Mouse (Mus musculus) layer of hippocampus, adult 9-11 months (tissue): Measurements from ENCODE around the gene Kdelr2.

Experiments used
- DNase-seq: peaks from one replicate; pipeline ENCODE4 v3.0.0; 2022

Kdelr2 gene

DNA sequence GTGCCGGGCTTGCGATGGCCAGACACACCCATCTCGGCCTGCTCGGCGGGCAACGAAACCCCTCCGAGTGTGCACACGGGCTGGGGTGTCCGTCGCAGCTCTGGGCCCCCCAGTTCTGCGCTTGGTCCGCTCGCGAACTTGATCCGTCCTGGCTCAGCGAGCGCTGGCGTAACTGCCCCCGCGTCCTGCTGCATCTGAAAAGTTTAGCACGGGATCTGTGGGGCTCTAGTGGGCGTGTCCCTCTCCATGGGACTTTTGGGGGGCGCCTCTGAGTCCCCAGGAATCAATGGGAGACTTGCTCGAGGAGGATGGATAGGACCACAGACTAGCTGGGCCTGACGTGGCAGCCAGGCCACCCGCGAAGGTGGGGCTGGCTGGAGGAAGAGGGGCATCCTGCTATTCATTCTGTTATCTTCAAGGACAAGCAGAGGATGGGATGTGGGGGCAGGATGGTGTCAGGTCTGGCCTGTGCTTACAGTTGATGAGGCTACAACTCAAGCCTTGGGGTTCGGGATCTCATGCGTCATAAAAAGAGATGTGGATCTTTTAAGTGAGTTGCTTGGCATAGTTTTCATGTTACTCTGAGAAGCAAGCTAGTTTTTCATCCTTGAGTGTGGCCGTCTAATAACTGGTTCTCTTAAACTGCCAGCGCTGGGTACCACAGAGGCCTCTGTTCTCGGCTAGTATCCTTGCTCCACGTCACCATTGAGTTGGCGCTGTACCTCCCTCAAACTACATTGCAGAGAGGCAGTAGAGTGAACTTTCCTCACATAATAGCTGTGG, 701 bp downstream of the Kdelr2 start:
- DNase-seq, result no peak

DNA sequence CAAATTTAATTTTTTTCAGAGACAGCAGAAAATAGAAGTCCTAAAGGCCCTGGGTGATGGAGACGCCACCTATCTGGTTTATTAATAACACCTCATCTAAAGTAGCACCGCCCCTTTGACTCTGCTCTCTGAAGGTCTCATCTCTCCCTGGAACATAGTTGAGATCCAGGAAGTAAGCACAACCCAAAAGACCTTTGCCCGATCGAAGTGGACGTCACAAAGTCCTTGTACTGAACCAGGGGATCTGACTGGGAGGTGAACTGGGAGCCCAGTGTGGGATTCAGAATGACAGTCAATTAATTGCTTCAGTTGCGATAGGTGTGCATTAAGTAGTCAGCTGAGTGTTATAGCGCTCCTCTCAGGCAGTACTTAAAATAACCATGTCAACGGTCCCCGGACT, 1.6 kb downstream of the Kdelr2 start:
- DNase-seq, result no peak

DNA sequence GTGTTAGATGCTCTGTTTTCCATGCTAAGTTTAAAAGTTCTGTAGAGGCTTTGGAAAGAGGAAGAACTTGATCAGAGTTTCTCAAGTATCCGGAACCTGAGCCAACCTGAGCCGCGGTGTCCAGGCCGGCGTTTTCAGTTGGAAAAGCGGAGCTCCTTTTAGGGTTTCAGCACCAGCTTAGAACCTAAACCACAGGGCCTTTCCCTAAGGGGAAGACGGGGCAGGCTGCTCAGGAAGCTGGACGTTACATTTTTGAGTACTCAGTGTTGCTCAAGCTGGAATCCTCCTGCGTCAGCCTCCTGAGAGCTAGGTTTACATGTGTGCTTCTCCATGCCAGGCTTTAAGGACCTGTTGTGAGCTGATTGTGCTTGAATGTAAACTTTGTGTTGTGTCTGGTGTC, 2.9 kb downstream of the Kdelr2 start:
- DNase-seq, result no peak

DNA sequence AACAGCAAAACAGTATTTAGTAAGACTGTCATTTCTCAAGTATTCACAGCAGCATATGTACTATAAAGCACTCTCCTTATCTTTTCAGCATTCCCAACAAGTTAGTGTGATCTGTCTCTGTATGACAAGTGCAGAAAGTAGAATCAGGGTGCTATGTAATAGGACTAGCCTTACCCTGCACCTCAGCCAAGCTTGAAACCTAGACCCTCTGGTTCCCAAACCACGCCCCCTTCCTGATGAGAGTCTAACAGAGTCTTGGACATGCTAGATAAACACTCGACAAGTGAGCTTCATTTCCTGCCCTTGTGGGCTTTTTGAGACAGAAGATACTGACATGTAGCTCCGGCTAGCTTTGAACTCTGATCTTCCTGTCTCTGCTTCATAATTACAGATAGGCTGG, 5.6 kb downstream of the Kdelr2 start:
- no peak for DNase-seq

DNA sequence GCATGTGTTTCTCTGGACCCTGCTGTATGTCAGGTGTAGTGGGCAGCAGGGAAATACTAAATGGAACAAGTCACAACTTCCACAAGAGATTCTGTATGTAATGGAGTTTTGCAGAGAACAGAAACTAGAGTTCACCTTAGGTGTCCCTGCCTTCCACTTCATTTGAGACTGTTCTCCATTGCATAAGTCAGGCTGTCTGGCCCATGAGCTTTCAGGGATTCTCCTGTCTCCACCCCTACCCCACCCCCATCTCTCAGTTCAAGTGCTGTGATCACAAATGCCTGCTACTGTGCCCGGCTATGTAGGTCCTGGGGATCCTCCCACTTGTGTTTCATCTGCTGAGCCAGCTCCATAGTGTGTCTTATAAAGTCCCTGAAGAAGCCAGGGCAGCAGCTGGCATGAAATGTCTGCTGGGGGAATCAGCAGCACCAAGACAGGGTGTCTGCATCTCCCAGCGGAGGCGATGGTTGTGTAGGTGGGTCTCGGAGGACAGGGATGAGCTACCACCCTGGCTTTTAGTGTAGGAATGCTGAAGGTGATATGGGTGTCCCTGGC, 7.3 kb downstream of the Kdelr2 start:
- DNase-seq, result no peak

DNA sequence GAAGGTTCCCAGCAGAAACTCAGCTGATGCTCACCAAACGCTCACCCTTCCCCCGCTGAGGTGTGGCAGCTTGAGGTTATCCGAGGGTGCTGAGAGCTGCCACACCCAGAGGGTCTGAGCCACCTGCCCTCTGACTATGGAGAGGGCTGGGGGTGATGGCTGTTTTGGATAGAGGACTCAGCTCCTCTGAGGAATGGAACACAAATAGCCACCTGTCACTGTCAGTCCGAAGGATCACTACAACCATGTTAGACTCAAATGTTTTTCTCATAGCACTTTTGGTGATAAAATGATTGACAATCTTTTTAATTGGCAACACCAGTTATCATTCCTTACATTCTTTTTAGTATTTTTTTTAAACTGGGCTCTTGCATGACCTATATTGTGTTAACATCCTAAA, 17.8 kb downstream of the Kdelr2 start:
- DNase-seq, result no peak

GRCm38 (mm10) chr5:143422990-143423389, 19.4 kb downstream of the Kdelr2 start:
- DNase-seq, result no peak

DNA sequence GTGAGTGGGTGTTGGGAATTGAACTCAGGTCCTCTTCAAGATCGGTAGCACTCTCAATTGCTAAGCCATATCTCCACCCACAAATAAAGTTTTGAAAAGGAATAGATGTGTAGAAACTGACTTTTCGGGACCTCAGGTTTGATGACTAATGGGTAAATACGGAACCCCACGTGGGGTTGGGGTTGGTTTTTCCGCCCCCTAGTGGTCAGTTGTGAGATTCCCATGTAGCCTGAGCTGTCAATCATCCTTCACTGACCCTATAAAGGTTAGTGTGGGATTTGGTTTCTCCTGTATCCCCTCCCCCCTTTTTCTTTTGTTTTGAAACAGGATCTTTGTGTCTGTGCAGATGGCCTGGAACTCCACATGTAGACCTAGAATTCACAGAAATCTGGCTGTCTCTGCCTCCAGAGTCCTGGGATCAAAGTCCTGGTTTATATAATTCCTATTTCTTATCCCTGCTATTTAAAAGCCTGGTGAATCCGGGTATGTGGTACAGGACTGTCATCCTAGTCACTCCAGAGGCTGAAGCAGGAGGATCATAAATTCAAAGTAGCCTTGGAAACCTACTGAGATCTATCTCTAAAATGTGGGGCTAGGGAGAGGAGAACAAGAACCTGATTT, 20.4 kb downstream of the Kdelr2 start:
- DNase-seq, result peak; percentile 25

DNA sequence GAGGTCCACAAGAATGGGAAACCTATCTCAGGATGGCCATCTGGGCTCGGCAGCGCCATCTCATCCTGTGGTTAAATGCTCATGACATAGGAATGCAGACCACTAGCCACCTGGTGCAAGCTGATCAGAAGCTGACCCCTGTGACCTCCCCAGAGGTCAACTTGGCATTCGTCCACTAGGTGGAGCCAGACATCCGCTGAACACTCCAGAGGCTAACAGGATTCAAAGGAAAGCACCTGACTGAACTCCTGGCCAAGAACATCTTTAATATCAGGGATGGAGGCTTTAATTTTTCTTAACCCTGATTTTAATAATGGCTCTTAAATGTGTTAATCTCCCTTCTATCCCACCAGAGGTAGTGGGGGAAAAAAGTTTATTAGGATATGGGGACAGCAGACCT, 30.8 kb downstream of the Kdelr2 start:
- no peak for DNase-seq

GRCm38 (mm10) chr5:143441298-143441697, 37.7 kb downstream of the Kdelr2 start:
- DNase-seq, result no peak

DNA sequence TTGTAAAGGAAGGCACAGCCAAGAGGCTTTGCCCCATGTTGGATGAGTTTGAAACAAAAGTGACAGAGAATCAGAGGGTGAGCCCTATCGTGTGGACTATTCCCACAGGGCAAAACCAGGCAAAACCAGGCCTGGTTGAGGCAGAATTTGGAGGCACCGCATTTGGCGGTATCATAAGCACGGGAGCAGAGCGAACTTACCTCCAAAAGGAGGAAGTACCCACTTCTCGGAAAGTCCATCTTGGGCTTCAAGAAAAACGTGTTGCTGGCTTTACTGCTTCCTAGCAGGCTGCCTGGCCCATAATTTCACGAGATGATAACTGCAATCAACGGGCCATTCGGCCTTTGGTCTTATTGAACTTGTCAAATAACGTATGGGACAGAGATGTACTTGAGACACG, 38.1 kb downstream of the Kdelr2 start:
- DNase-seq, result no peak

GRCm38 (mm10) chr5:143463671-143464070, 60.0 kb downstream of the Kdelr2 start:
- no peak for DNase-seq

DNA sequence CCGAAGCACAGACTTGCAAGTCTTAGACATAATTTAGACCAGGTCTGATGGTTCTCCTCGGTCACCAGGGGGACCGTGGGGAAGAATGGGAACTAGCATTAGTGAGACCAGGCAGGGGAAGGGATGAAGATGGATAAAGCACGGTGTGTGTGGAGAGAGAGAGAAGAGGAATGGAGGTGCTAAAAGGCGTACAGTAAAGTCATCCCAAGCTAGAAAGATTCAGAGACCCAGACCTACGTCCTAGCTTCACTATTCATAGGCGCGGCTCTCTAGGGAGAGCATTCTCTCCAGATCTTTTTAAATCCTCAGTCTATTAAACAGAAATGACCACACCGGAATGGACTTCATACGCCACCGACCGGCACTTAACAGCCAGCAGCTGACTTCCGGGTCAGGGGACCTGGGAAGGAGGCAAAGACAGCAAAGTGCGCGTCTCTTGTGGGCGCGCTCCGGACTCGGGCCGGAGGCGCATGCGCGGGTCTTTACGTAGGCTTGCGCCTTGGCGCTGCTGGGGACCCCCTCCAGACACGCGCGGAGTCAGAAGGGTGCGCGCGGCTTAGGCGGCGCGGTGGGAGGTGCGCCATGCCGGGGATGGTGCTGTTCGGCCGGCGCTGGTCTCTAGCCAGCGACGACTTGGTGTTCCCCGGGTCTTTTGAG, 60.6 kb downstream of the Kdelr2 start, which contains the start of gene Daglb:
Gene Daglb (plus strand): TSS at position 485 of the 657 bp plus-strand sequence.
- DNase-seq, result peak; percentile 94

DNA sequence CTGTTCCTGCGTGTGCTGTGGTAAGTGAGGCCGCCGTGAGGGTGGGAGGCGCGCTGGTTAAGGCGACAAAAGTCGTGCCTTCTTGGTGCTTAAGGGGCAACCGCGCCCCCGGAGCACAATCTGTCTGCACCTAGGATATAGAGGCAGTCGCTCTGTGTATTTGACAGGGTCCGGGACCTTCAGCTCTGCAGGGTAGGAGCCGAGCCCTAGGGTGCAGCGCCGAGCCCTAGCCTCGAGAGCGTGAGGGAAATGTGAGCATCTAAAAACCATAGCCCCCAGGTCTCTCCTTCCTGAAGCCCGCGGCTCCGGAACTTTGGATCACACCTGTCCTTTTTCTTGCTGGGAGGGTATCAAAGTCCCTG, 61.1 kb downstream of the Kdelr2 start:
- DNase-seq, result no peak

DNA sequence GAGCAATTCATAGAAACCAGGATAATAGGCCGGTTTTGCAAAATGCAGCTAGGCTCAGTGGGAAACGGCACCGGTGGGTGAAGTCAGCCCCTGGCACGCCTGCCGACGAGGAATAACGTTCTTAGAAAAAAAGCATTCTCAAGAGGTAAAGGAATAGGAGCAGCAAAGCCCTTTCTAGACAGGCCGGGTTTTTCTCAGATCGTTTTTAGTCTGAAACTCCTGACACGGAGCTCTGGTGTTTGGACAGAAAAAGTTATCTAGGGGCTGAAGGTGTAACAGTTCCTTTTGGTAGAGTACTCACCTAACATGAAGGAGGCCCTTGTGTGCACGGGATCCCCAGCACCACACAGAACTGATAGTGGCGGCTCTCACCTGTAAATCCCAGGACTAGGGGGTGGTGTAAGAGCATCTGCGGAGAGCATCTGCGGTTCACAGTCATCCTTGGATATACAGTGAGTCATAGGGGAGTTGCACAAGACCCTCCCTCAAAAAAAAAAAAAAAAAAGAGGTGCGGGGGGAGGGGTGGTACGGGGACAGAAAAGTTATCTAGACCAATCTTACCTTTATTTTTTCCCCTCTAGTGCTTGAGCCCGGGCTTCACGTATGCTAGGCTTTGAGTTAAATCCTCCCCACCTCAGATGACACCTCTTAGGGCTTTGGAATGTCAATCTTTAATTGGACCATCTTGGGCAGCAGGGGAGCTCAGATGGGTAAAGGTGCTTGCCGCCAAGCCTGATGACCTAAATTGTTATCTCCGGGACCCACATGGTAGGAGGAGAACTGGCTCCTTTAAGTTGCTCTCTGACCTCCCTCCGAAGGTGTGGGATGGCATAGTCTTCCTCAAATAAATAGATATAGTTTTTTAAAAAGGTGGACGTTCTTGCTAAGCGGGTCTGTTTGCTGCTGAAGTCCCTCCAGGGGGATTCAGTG, 61.8 kb downstream of the Kdelr2 start:
- no peak for DNase-seq

- no peak for DNase-seq
These were observed 63.4 kb downstream of the Kdelr2 start for GRCm38 (mm10) chr5:143466891-143467669.

- DNase-seq, result no peak
These were observed 64.3 kb downstream of the Kdelr2 start for GRCm38 (mm10) chr5:143467931-143468330.

GRCm38 (mm10) chr5:143469628-143470027, 66.0 kb downstream of the Kdelr2 start:
- no peak for DNase-seq

DNA sequence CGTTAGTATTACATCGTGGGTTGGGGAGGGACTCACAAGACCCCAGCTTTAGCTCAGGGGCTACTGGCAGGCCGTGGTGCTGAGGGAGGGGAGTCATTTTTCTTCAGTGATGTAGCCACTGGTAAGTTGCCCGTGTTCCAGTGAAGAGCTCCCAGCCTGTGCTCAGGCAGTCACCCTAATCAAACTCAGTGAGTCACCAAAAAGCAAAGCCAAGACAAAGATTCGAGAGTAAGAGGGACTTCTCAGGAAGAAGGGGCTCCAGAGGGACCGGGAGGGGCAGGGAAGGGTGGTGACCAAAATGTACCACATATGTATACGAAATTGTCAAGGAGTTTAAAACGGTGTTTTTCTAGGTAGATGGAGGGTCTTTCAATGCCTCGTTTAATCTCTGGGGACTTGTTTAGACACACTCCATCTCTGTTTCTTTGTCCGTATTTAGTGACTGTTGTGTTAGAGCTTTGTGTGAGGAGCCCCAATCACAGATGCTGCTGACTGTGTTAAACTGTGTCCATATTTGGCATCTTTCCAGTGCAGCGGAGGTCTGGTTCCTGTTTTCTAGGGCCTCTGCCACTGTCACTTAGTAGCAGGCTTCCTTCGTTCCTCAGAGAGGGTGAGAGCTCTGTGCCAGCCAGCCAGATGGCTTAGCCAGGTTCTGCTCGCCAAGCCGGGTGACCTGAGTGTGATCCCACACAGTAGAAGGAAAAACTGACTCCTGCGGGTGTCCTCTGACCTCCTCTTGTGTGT, 67.0 kb downstream of the Kdelr2 start:
- peak; percentile 87 for DNase-seq

DNA sequence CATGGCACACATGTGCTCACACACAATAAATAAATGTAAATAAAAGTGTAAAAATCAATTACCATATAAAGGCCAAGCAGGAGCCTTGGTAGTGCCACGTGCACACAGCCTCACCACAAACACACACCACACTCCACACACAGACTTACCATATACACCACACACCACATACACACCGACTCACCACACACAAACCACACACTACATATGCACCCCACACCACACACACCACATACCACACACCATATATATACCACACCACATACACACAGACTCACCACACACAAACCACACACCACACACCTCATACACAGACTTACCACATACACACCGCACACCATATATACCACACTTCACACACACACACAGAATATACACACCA, 67.5 kb downstream of the Kdelr2 start:
- no peak for DNase-seq
